Mouse (Mus musculus) hindbrain, embryonic 10.5 days (tissue): Measurements from ENCODE around the gene Snd1. TPM values are rescaled to one million over a fixed set of nuclear protein-coding genes. Genes with fewer than 3 reads are reported as not detected.

Experiments
- DNase-seq: peaks from one replicate; pipeline ENCODE4 v3.0.0-alpha.2; 2017; ENCODE audit warnings: low spot score
- H3K27ac ChIP-seq: fragments of 300-500 bp; sonication (generic); 2 replicates; pipeline ENCODE4 v1.5.1; 2016; ENCODE audit warnings: mild to moderate bottlenecking, moderate library complexity
- H3K27me3 ChIP-seq: fragments of 300-500 bp; sonication (generic); 2 replicates; pipeline ENCODE4 v1.6.1; 2016; ENCODE audit warnings: mild to moderate bottlenecking; ENCODE audit not compliant: poor library complexity, insufficient read depth, severe bottlenecking
- H3K36me3 ChIP-seq: fragments of 300-500 bp; sonication (generic); 2 replicates; pipeline ENCODE4 v1.6.1; 2016; ENCODE audit warnings: mild to moderate bottlenecking, moderate library complexity
- H3K4me1 ChIP-seq: fragments of 300-500 bp; sonication (generic); replicated peaks from 2 replicates; pipeline ENCODE4 v1.6.1; 2016; ENCODE audit warnings: mild to moderate bottlenecking
- H3K4me3 ChIP-seq: fragments of 300-500 bp; sonication (generic); 2 replicates; pipeline ENCODE4 v1.5.1; 2016; ENCODE audit warnings: mild to moderate bottlenecking, moderate library complexity
- H3K9me3 ChIP-seq: fragments of 300-500 bp; sonication (generic); 2 replicates; pipeline ENCODE4 v1.6.1; 2016; ENCODE audit warnings: mild to moderate bottlenecking, moderate library complexity
- WGBS: fragments of 180-500 bp; shearing (Covaris S2); methylation state at CpG from one replicate; pipeline ENCODE4 v1.1.7; 2016; 5-methylcytosine and 5-hydroxymethylcytosine counted together
- polyA plus RNA-seq: library from polyadenylated mRNA; unstranded; fragments of >200 nt; fragmentation: Nextera tagmentation; extraction: Ambion mirVana; gene quantifications from 2 replicates; pipeline ENCODE4 v1.2.1, GENCODE M21; 2016

Snd1 gene
- polyA plus RNA-seq, 1 experiment from 2014 or later: 117 TPM

GRCm38 (mm10) chr6:28640088-28640487, 165.1 kb downstream of the Snd1 start:
- H3K27me3 ChIP-seq: no peaks in the 10 kb centered on the region
- DNase-seq: no peak
- WGBS: 92% methylated on average over 5 of the region's 5 CpGs
- H3K27ac ChIP-seq: no peak overlapping the region
- peaks cover 7% of the 10 kb centered on the region; the same call in 1 of the 2 replicates for H3K4me1 ChIP-seq
- no peak overlapping the region for H3K4me3 ChIP-seq
- H3K9me3 ChIP-seq: no peaks in the 10 kb centered on the region
- no peaks in the 10 kb centered on the region for H3K36me3 ChIP-seq

GRCm38 (mm10) chr6:28642909-28643308, 168.0 kb downstream of the Snd1 start:
- WGBS: 63% methylated on average over 2 of the region's 2 CpGs
- H3K27ac ChIP-seq: no peak overlapping the region
- no peaks in the 10 kb centered on the region for H3K27me3 ChIP-seq
- no peaks in the 10 kb centered on the region for H3K36me3 ChIP-seq
- DNase-seq: no peak
- no peaks in the 10 kb centered on the region for H3K9me3 ChIP-seq
- H3K4me3 ChIP-seq: no peak overlapping the region
- H3K4me1 ChIP-seq: 0 out of 2 replicates have a peak, but pooled peaks cover 4% of the 10 kb centered on the region

GRCm38 (mm10) chr6:28645231-28645630, 170.3 kb downstream of the Snd1 start:
- Histone ChIP-seq H3K27me3 (no peaks in the 10 kb centered on the region), H3K4me1 (no peaks in the 10 kb centered on the region), H3K36me3 (no peaks in the 10 kb centered on the region), H3K4me3 (no peak overlapping the region), H3K9me3 (no peaks in the 10 kb centered on the region), H3K27ac (no peak overlapping the region)
- DNase-seq: no peak

- Histone ChIP-seq H3K4me3 (no peak overlapping the region), H3K9me3 (no peaks in the 10 kb centered on the region), H3K27ac (no peak overlapping the region), H3K36me3 (peaks cover under 1% of the 10 kb centered on the region; the same call in 1 of the 2 replicates), H3K27me3 (no peaks in the 10 kb centered on the region), H3K4me1 (peaks cover 7% of the 10 kb centered on the region; the same call in 1 of the 2 replicates)
- DNase-seq: no peak
- WGBS: 96% methylated on average over 5 of the region's 5 CpGs
Measured at GRCm38 (mm10) chr6:28656511-28656910, 181.6 kb downstream of the Snd1 start.

GRCm38 (mm10) chr6:28663004-28663403, 188.1 kb downstream of the Snd1 start:
- 88% methylated on average over 3 of the region's 3 CpGs for WGBS
- 0 out of 2 replicates have a peak, but pooled peaks cover 3% of the 10 kb centered on the region for H3K36me3 ChIP-seq
- H3K4me1 ChIP-seq: peaks cover 7% of the 10 kb centered on the region; the same call in 1 of the 2 replicates
- no peaks in the 10 kb centered on the region for H3K9me3 ChIP-seq
- no peak for DNase-seq
- no peak overlapping the region for H3K27ac ChIP-seq
- H3K4me3 ChIP-seq: no peak overlapping the region
- H3K27me3 ChIP-seq: no peaks in the 10 kb centered on the region

GRCm38 (mm10) chr6:28663670-28664069, 188.7 kb downstream of the Snd1 start:
- DNase-seq: no peak
- Histone ChIP-seq H3K27me3 (no peaks in the 10 kb centered on the region), H3K4me3 (no peak overlapping the region), H3K4me1 (peaks cover 4% of the 10 kb centered on the region; the same call in 1 of the 2 replicates), H3K27ac (no peak overlapping the region), H3K36me3 (0 out of 2 replicates have a peak, but pooled peaks cover 3% of the 10 kb centered on the region), H3K9me3 (no peaks in the 10 kb centered on the region)
- WGBS: 90% methylated on average over 5 of the region's 5 CpGs

- Histone ChIP-seq H3K27ac (no peak overlapping the region), H3K4me3 (no peak overlapping the region), H3K36me3 (peaks cover 10% of the 10 kb centered on the region; the same call in 1 of the 2 replicates), H3K9me3 (no peaks in the 10 kb centered on the region), H3K4me1 (no peaks in the 10 kb centered on the region), H3K27me3 (no peaks in the 10 kb centered on the region)
- WGBS: 81% methylated on average over 3 of the region's 3 CpGs
- DNase-seq: no peak
Measured at GRCm38 (mm10) chr6:28664716-28665115, 189.8 kb downstream of the Snd1 start.

GRCm38 (mm10) chr6:28667586-28667985, 192.6 kb downstream of the Snd1 start:
- DNase-seq: no peak
- no peak overlapping the region for H3K27ac ChIP-seq
- H3K4me3 ChIP-seq: no peak overlapping the region
- H3K9me3 ChIP-seq: no peaks in the 10 kb centered on the region
- H3K36me3 ChIP-seq: peaks cover 9% of the 10 kb centered on the region; the same call in 1 of the 2 replicates
- 94% methylated on average over 1 of the region's 1 CpGs for WGBS
- H3K4me1 ChIP-seq: no peaks in the 10 kb centered on the region
- H3K27me3 ChIP-seq: no peaks in the 10 kb centered on the region

GRCm38 (mm10) chr6:28669251-28669650, 194.3 kb downstream of the Snd1 start:
- whole genome bisulfite sequencing: 89% methylated on average over 5 of the region's 5 CpGs
- H3K27ac ChIP-seq: no peak overlapping the region
- no peak for DNase-seq
- H3K27me3 ChIP-seq: no peaks in the 10 kb centered on the region
- no peak overlapping the region for H3K4me3 ChIP-seq
- H3K9me3 ChIP-seq: no peaks in the 10 kb centered on the region
- peaks cover 9% of the 10 kb centered on the region; the same call in 1 of the 2 replicates for H3K36me3 ChIP-seq
- H3K4me1 ChIP-seq: no peaks in the 10 kb centered on the region

- H3K27ac ChIP-seq: no peak overlapping the region
- no peaks in the 10 kb centered on the region for H3K9me3 ChIP-seq
- no peaks in the 10 kb centered on the region for H3K4me1 ChIP-seq
- 69% methylated on average over 1 of the region's 1 CpGs for WGBS
- DNase-seq: no peak
- peaks cover 9% of the 10 kb centered on the region; the same call in 1 of the 2 replicates for H3K36me3 ChIP-seq
- H3K4me3 ChIP-seq: no peak overlapping the region
- H3K27me3 ChIP-seq: no peaks in the 10 kb centered on the region
Measured at GRCm38 (mm10) chr6:28672388-28672787, 197.4 kb downstream of the Snd1 start.

GRCm38 (mm10) chr6:28674686-28675085, 199.7 kb downstream of the Snd1 start:
- DNase-seq: no peak
- 93% methylated on average over 1 of the region's 1 CpGs for WGBS
- H3K36me3 ChIP-seq: 0 out of 2 replicates have a peak, but pooled peaks cover 2% of the 10 kb centered on the region
- H3K27me3 ChIP-seq: no peaks in the 10 kb centered on the region
- no peaks in the 10 kb centered on the region for H3K4me1 ChIP-seq
- H3K9me3 ChIP-seq: no peaks in the 10 kb centered on the region
- H3K4me3 ChIP-seq: no peak overlapping the region
- no peak overlapping the region for H3K27ac ChIP-seq

GRCm38 (mm10) chr6:28678896-28679295, 204.0 kb downstream of the Snd1 start:
- 95% methylated on average over 1 of the region's 1 CpGs for WGBS
- Histone ChIP-seq H3K27ac (no peak overlapping the region), H3K36me3 (no peaks in the 10 kb centered on the region), H3K4me3 (no peak overlapping the region), H3K9me3 (no peaks in the 10 kb centered on the region), H3K4me1 (no peaks in the 10 kb centered on the region), H3K27me3 (no peaks in the 10 kb centered on the region)
- no peak for DNase-seq

- no peak overlapping the region for H3K27ac ChIP-seq
- no peak overlapping the region for H3K4me3 ChIP-seq
- no peaks in the 10 kb centered on the region for H3K36me3 ChIP-seq
- DNase-seq: no peak
- H3K9me3 ChIP-seq: no peaks in the 10 kb centered on the region
- no peaks in the 10 kb centered on the region for H3K4me1 ChIP-seq
- WGBS: 91% methylated on average over 4 of the region's 4 CpGs
- no peaks in the 10 kb centered on the region for H3K27me3 ChIP-seq
Measured at GRCm38 (mm10) chr6:28680537-28680936, 205.6 kb downstream of the Snd1 start.
